Mouse (Mus musculus) cerebellum, adult 11-12 months (tissue): ENCODE measurements around the gene Tomm22.
"Not testable (repeated sequence)": the region's sequence is repeated elsewhere in the genome, so short reads cannot be mapped to it uniquely, and the experiment has no call there.

Experiments used
- DNase-seq: peaks from one replicate; pipeline ENCODE4 v3.0.0; 2022

Tomm22 gene

GRCm38 (mm10) chr15:79670249-79670971 is at the start of gene Tomm22:
Gene Tomm22, plus strand, starts transcription at chr15:79670861.
- peak; percentile 88 for DNase-seq

DNA sequence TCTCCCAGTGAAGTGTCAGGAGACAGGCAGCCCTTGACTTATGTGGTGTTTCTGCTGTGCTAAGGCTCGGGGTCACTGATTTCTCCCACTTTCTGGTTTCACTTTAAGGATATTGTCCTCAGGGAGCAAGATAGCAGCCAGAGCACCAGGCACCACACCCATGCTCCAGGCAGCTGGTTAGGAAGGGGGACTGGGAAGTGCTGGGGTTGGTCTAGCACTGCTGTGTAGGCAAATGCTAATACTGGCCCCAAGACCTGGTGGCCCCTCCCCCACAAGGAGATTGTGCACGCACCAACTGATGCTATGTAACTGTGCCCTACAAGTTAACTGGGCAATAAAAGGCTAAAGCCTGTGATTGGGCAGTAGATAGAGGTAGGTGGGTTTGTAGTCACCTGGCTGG is 40.2 kb upstream of the Tomm22 start:
- DNase-seq, result no peak

DNA sequence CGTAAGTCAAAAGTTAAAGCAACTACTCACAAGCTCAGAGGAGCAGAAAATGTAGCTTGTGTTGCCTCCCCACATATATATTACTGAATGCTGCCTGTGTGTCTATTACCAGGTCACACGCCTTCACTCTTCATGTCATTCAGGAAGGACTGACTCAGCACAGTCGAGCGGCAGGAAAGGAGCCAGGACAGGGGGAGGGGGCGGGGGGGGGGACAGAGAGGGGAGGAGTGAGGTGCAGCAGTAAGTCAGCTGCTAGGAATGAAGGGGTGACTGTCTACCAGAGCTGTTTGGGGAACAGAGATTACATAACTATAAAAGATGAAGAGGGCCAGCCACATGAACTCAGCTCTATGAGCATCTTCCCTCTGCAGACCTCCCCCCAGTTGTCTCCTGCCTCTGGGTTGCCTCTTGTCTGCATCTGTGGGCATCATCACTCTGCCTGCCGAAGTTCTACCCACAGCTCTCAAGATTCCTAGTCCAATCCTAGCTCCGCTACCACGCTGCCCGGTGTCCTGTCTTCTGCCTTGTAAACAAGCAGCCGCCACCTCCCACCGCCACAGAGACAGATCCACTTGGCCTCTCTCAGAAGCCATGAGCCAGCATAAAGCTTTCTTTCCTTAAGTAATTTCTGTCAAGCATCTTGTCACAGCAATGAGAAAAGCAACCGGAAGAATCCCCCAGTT is 29.4 kb upstream of the Tomm22 start:
- DNase-seq, result no peak

GRCm38 (mm10) chr15:79645483-79645882 is 25.2 kb upstream of the Tomm22 start:
- no peak for DNase-seq

DNA sequence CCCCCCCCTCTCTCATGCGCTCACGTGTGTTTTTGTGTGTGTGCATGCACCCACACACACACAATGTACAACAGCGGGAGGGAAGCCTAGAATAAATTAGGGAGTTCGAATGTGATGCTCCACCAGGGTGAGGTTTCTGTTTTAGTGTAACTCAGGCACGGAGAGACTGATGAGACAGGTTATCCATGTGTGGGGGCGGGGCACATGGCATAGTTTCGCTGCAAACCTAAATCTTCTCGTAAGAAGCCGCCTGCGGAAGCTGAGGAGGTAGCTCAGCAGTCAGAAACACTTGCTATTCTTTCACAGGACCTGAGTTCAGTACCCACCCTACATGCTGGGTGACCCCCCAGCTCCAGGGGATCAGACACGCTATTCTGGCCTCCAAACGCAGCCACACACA is 22.5 kb upstream of the Tomm22 start:
- no peak for DNase-seq

- no peak for DNase-seq
These were observed 20.1 kb upstream of the Tomm22 start for GRCm38 (mm10) chr15:79650569-79650968.

GRCm38 (mm10) chr15:79651481-79651880 is 19.2 kb upstream of the Tomm22 start:
- DNase-seq, result no peak

GRCm38 (mm10) chr15:79656451-79656850 is 14.2 kb upstream of the Tomm22 start:
- DNase-seq, result no peak

GRCm38 (mm10) chr15:79657837-79658530 is 12.7 kb upstream of the Tomm22 start:
- peak; percentile 81 for DNase-seq

- DNase-seq, result peak; percentile 94
These were observed 11.9 kb upstream of the Tomm22 start, which contains the start of the genes Fam227a and Cby1 for GRCm38 (mm10) chr15:79658531-79659375. Gene Fam227a, minus strand, starts transcription at chr15:79658956. Gene Cby1, plus strand, starts transcription at chr15:79659199.

DNA sequence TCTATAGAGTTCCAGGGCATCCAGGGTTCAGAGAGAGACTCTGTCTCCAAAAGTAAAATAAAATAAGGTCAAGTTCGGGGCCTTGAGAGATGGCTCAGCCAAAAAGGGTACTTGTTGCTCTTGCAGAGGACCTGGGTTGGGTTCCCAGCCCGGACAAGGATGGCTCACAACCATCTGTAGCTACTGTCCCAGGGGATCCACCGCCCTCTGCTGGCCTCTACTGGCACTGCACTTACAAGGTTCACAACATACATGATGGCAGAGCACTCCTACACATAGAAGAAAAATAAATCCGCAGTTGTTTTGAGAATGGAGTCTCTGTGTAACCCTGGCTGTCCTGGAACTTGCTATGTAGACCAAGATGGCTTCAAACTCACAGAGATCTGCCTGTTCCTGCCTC is 8.8 kb upstream of the Tomm22 start:
- no peak for DNase-seq

- DNase-seq, result no peak
These were observed 6.0 kb upstream of the Tomm22 start for GRCm38 (mm10) chr15:79664666-79665065.

GRCm38 (mm10) chr15:79669195-79669594 is 1.5 kb upstream of the Tomm22 start:
- no peak for DNase-seq

- no peak for DNase-seq
These were observed 275 bp downstream of the Tomm22 start for GRCm38 (mm10) chr15:79670972-79671299.

DNA sequence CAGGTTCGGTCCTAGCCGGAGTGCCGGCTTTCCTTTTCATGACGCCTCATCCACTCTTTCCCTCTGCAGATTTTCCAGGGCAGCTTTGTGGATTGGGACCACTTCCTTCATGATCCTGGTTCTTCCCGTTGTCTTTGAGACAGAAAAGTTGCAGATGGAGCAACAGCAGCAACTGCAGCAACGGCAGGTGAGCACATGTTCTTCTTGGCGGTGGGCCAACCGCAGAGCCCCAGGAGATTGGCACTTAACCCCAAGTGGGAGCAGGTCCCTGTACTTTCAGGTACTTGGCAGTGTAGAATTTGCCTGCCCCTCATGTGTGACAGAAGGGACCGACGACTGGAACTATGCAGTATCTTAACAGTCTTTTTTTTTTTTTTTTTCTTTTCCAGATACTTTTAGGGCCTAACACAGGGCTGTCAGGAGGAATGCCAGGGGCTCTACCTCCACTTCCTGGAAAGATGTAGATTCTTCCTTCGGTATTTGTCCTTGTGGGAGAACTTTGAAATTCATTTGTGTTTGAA is 1.2 kb downstream of the Tomm22 start:
- not testable (repeated sequence) for DNase-seq

- no peak for DNase-seq
These were observed 7.3 kb downstream of the Tomm22 start for GRCm38 (mm10) chr15:79677936-79678335.

DNA sequence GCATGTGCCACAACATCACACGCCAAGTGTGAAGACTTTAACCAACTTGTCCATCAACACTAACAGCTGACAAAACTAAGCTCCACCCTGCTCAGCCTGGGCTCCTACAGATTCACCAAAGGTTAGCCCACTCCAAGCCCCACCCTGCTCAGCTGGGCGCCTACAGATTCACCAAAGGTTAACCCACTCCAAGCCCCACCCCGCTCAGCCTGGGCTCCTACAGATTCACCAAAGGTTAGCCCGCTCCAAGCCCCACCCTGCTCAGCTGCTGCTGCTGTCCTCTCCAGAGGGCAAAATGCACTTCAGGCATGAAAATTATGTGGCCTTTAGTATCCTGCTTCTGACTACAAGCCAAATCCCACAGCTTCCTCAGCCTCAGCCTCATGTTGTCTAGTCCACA is 11.3 kb downstream of the Tomm22 start:
- no peak for DNase-seq

GRCm38 (mm10) chr15:79683146-79683545 is 12.5 kb downstream of the Tomm22 start:
- no peak for DNase-seq

DNA sequence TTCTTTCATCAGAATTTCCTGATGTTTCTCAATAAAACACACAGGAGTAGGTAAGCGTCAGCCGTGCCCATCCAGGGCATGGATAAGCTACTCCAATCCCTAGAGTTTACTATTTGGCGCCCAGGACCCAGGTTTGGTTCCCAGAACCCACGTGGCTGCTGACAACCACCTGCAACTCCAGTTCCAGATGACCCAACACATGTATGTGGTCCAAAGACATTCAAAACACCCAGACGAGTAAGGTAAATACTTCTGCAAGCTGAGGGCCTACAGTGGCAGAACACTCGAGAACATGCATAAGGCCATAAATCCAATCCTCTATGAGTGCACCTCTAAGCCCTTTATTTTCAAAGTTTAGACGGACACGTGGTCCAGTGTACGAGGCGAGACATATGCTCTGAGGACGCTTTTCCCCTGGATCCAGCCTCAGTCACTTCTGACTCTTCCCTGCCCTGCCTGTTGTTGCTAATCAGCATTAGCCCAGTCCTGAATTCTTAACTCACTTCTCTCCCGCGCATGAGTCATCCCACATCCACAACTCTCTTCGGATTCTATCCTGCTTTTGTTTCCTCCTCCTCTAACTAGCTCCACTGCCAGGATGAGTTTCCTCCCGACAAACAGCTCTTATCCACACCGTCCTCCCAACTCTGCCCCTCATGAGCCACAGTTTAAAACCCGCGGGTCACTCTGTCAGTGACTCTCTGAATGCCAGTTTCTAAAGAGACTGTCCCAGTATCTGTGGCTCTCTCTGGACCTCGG is 13.2 kb downstream of the Tomm22 start:
- no peak for DNase-seq

- DNase-seq, result no peak
These were observed 14.0 kb downstream of the Tomm22 start for GRCm38 (mm10) chr15:79684616-79685015.

DNA sequence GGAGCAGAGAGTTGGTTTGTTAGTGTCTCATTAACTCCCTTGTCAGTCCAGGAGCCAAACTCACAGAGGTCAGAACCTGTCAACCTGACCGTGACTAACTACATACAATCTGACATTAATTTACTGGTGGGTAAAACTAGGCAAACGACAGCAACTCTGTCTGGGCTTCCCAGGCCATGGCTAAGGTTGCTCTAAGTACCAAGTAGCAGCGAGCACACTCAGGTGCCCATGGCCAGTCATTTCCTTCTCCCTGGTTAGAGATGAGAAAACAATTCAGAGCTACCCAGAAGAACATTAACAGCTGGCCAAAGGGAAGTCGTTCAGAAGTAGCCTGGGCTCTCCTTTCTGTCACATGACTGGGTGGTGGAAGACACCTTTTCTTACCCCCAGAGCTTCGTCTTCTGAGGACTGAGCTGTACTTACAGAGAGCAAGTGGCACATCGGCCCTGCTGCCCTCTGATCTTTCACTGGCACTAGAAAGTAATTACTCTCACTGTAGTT is 14.5 kb downstream of the Tomm22 start:
- no peak for DNase-seq
